Mouse (Mus musculus): ENCODE measurements around the gene Farp2.
"Not testable (repeated sequence)": the region's sequence is repeated elsewhere in the genome, so short reads cannot be mapped to it uniquely, and the experiment has no call there.

The Farp2 gene

DNA sequence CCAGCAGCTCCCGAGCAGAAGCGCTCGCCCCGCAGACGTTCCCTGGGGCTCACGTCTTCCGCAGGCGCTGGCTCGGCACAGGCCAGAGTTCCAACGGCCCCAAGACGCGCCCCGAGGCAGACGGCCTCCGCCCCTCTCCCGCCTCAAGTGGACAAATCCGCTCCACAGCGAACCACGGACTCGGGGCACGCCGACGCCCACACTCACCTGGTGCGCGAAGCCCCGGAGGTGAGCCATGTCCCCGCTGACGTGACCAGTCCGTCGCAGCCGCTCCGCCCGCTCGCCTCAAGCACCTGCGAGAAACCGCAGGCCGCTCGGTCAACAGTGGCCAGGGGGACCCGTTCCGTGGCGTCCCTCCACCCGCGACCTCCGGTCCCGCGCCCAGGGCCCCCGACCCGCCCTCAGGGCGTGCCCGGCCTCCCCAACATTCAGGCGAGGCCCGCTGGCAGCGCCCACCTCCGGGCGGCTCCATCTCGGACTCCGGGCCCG is 123.3 kb downstream of the Farp2 start:
- no peak for DNase-seq (ENCODE audit: low spot score)

DNA sequence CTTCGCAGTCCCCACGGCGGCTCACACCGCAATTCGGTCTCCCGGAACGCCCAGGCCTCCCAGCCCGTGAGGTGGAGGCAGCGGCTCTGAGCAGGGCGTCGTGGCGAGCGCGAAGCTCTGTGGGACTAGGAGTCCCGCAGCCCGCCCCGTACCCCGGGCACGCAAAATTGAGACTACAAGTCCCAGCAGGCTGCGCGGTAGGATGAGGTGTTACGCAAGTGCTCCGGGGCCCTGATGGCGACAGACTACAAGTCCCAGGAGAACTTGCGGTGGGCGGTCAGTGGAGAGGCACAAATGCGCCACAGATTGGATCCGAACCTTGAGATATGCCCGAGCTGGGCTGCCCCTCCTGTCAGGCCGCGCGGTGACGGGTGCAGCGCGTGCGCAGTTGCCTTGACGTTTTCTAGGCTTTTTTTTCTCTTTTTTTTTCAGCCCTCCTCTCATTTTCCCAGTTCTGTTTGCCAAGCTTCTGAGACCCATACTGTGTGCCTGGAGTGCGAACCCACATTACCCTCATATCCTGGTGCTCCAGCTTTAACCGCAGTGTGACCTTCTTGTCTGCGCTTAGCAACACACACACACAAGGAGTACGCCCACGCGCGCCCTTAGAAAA is 123.8 kb downstream of the Farp2 start:
- peak; percentile 96 for DNase-seq (ENCODE audit: low spot score)

DNA sequence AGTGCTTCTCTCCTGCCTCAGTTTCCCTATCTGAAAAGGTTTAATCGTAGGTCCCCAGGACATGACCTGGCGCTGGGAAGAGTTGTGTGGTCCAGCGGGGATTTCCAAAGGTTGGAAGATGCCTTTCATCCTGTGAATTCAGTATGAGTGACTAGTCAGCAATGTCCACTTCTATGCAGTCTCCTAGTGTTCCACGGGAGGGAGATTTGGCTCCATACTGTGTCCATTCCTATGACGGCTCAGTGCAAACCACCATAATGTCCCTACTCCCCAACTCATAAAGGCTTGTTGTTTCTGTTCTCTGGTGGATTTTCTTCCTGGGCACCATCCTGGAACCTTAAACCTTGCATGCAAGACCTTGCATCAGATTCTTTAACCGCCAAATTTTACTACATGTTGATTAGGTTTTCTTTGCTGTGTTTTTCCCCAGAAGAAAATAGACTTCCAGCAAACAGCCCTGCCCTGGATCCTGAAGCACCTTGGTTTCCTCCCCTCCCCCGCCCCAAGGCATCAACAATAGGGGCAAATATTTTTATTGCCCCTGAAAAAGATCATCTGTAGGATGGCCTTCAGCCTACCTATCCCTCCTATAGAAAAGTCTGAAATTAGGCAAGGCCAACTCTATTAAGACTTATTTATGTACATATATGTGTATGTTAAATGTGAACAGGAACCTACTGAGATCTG is 124.5 kb downstream of the Farp2 start:
- no peak for DNase-seq (ENCODE audit: low spot score)

DNA sequence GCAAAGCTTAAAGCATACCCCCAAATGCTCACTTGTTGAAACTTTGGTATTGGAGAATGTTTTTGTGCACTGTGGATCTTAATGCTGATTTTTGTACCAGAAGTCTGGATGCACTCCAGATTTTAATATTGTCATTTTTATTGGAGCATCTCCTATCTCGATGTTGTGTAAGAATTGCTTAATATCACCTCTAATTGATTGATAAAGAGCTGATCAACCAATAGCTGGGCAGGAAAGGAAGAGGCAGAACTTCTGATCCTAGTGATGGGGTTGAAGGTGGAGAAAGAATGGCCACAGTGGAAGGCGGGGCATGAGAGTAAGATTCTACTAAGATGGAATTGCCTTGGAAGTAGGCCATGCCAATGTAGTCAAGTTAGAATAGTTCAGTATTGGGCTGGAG is 130.1 kb downstream of the Farp2 start:
- DNase-seq (ENCODE audit: low spot score): no peak

- DNase-seq (ENCODE audit: low spot score): no peak
Measured at GRCm38 (mm10) chr1:93642692-93643091, 130.8 kb downstream of the Farp2 start.

DNA sequence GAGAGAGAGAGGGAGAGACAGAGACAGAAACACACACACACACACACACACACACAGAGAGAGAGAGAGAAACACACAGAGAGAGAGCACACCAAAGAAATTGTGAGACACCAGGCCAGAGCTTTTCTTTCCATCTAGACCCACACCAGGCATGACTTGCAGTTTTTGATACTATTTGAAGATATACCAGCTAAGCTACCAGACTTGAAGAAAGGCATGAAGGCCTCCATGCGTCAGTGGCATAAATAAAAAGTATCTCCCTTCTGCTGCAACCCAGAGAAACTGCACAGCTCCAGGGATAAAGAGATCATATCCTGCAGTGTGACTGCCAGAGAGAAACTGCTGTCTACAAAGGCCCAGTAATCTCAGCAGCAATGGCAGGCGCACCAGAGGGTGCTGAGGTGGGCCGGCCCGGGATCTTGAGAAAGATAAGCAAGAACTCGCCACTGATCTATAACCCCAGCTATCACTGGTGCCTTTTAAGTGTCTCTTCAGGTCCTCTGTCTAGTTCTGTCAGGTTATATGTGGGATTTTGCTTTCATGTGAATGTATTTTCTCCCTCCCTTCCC is 137.8 kb downstream of the Farp2 start:
- DNase-seq (ENCODE audit: low spot score): no peak

- DNase-seq (ENCODE audit: low spot score): no peak
Measured at GRCm38 (mm10) chr1:93654275-93654674, 142.4 kb downstream of the Farp2 start.

- DNase-seq (ENCODE audit: low spot score): no peak
Measured at GRCm38 (mm10) chr1:93654798-93655197, 142.9 kb downstream of the Farp2 start.

GRCm38 (mm10) chr1:93656325-93657024 is 144.6 kb downstream of the Farp2 start:
- DNase-seq (ENCODE audit: low spot score): no peak

DNA sequence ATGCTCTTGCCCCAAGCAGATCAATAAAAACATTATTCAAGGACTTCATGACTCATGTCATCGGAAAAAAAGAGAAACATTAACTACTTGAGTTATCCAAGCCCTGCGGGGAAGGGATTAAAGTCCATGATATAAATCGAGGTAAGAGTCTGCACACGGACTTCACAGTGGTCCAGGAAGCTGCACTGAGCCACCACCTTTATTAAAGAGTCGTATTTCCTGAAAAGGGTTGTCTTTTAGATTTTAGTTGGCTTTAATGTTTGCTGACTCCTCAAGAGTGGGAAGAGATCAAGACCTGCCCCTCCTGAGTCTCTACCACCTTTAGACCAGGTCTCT is 145.1 kb downstream of the Farp2 start:
- DNase-seq (ENCODE audit: low spot score): no peak

- DNase-seq (ENCODE audit: low spot score): not testable (repeated sequence)
Measured at GRCm38 (mm10) chr1:93658559-93658958, 146.7 kb downstream of the Farp2 start, which contains the start of gene Stk25. Gene Stk25, minus strand, starts transcription at chr1:93658659.

DNA sequence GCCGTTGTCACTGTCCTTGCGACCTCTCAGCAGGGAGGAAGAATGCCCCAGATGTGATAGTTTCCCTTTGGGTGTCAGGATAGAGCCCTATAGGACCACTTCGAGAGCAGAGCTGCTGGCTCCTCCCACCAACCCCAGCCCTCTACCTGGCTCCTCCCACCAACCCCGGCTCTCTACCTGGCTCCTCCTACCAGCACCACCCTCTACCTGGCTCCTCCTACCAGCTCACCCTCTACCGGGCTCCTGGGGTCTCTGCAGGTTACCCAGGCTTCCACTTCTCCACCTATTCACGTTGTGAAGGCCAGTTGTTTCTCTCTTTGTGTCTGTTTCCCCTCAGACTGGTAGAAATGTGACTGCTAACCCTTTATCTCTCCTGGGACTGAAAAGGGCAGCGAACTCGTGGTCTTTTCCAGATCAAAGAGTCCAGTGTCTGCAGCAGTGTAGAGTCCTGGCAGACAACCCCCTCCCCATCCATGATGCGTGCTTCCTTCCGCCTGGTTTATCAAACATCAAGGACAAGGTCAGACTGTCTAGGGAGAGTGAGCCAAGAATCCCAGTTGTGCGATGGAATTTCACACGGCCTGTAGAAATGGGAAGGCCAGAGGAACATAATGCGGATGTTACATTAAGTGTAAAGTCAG is 156.0 kb downstream of the Farp2 start:
- peak; percentile 73 for DNase-seq (ENCODE audit: low spot score)

DNA sequence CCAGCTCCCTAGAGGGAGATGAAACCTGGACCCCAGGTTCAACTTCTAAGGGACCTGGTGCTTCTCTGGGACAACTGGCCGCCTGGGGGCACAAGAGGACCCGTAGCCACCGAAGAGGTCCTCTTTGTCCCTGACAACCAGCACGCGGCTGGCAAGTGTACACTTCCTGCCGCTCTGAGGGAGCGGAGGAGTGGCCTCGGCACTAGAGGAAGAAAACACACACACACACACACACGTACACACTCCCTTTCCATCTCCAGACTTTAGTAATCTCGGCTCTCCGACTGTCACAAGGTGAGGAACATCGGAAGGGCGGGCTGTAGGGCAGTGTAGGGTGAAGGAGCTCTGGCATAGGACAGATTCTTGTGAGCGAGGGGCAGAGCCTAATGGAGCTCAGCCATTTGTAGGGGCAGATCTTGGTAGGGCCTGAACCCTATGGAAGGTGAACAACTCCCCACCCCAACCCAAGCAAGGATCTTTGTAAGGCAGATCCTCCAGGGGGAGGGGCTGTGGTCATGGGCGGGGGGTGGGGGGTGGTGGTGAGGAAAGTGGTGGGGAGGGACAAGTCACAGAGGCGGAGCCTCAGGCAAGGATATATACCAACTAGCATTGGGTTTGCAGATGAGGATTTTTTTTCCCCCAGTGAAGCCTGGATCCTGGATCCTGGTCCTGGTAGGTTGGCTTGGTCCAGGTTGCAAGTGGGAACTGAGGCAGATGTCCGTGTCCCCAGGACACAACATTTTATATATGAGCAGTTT is 157.1 kb downstream of the Farp2 start:
- DNase-seq (ENCODE audit: low spot score): peak; percentile 89

- no peak for DNase-seq (ENCODE audit: low spot score)
Measured at GRCm38 (mm10) chr1:93669941-93670340, 158.1 kb downstream of the Farp2 start.
